Mouse (Mus musculus) CH12.LX (cell line): ENCODE results near the gene Gm20388.

Experiments
- CTCF ChIP-seq, 2 experiments: IDR thresholded peaks in 1 of 2; conservative IDR thresholded peaks in 1 of 2; 2 replicates each; pipeline ENCODE4 v1.5.1; 2011 to 2012; ENCODE audit warnings: low read depth in 2 of 2, low read length in 2 of 2, improper control_type of control experiment in 1 of 2, inconsistent platforms in 1 of 2, mild to moderate bottlenecking in 1 of 2, moderate library complexity in 1 of 2
- EP300 ChIP-seq: IDR thresholded peaks from 2 replicates; pipeline ENCODE4 v1.6.1; 2011; ENCODE audit warnings: low read length, improper control_type of control experiment
- ETS1 ChIP-seq: conservative IDR thresholded peaks from 2 replicates; pipeline ENCODE4 v1.6.1; 2012; ENCODE audit warnings: low read depth, mild to moderate bottlenecking, inconsistent platforms, low read length, improper control_type of control experiment, moderate library complexity
- MAFK ChIP-seq: IDR thresholded peaks from 2 replicates; pipeline ENCODE4 v1.6.1; 2011; ENCODE audit warnings: low read length, improper control_type of control experiment; ENCODE audit not compliant: insufficient replicate concordance
- MEF2A ChIP-seq: IDR thresholded peaks from 2 replicates; pipeline ENCODE4 v1.6.1; 2014; ENCODE audit warnings: low read depth, mild to moderate bottlenecking, inconsistent platforms, low read length, improper control_type of control experiment, borderline replicate concordance
- MYC ChIP-seq: IDR thresholded peaks from 2 replicates; pipeline ENCODE4 v1.6.1; 2011; ENCODE audit warnings: low read depth, mild to moderate bottlenecking, improper control_type of control experiment, low read length
- POLR2A ChIP-seq: IDR thresholded peaks from 2 replicates; pipeline ENCODE4 v1.6.1; 2011; ENCODE audit warnings: low read depth, mild to moderate bottlenecking, improper control_type of control experiment, low read length
- RAD21 ChIP-seq: IDR thresholded peaks from 2 replicates; pipeline ENCODE4 v1.6.1; 2011; ENCODE audit warnings: low read depth, mild to moderate bottlenecking, low read length, improper control_type of control experiment, moderate library complexity
- SMC3 ChIP-seq: IDR thresholded peaks from 2 replicates; pipeline ENCODE4 v1.6.1; 2011; ENCODE audit warnings: low read depth, low read length, improper control_type of control experiment
- USF1 ChIP-seq: IDR thresholded peaks from 2 replicates; pipeline ENCODE4 v1.6.1; 2014; ENCODE audit warnings: low read depth, mild to moderate bottlenecking, inconsistent platforms, low read length, improper control_type of control experiment
- ZKSCAN1 ChIP-seq: IDR thresholded peaks from 2 replicates; pipeline ENCODE4 v1.6.1; 2012; ENCODE audit warnings: low read depth, inconsistent platforms, low read length, improper control_type of control experiment, borderline replicate concordance
- ZNF384 ChIP-seq: IDR thresholded peaks from 2 replicates; pipeline ENCODE4 v1.6.1; 2012; ENCODE audit warnings: low read depth, low read length, improper control_type of control experiment, inconsistent platforms

- TF ChIP-seq ETS1: no peak
- no peak for TF ChIP-seq SMC3
- TF ChIP-seq CTCF (conservative IDR thresholded peaks at IDR 0.05 in 1 of 2, IDR thresholded peaks at IDR 0.05 in 1 of 2; ENCODE audit: low read depth in 2 of 2, low read length in 2 of 2): no peak
- no peak for TF ChIP-seq EP300
- TF ChIP-seq ZKSCAN1: no peak
- TF ChIP-seq MAFK: no peak
- no peak for TF ChIP-seq POLR2A
- no peak for TF ChIP-seq USF1
- no peak for TF ChIP-seq MYC
- TF ChIP-seq RAD21: no peak
- TF ChIP-seq MEF2A: no peak
- no peak for TF ChIP-seq ZNF384
Measured at GRCm38 (mm10) chr8:123404521-123404920, 3493.9 kb downstream of the Gm20388 start.
